Mouse (Mus musculus) megakaryocyte, embryonic 14.5 days (primary cell): Measurements from ENCODE around the gene Hnrnpu.

Experiments
- FLI1 ChIP-seq: IDR thresholded peaks from 2 replicates; pipeline ENCODE4 v1.6.1; 2012; ENCODE audit warnings: low read length, inconsistent platforms, mixed read lengths
- GATA1 ChIP-seq: IDR thresholded peaks from 3 replicates; pipeline ENCODE4 v1.6.1; 2012; ENCODE audit warnings: mixed read lengths, low read length, inconsistent platforms, borderline replicate concordance

GRCm38 (mm10) chr1:178350792-178351191, 13.2 kb upstream of the Hnrnpu start:
- TF ChIP-seq GATA1 (no peak), FLI1 (no peak)
